Mouse (Mus musculus) T-cell, adult 2 months (primary cell): Measurements from ENCODE around the gene Mgat5b.

ENCODE experiments used
- DNase-seq: peaks from one replicate; pipeline ENCODE4 v3.0.0; 2022; ENCODE audit warnings: low spot score

Gene Mgat5b

GRCm38 (mm10) chr11:117031249-117031648 is 112.6 kb downstream of the Mgat5b start:
- DNase-seq, result no peak

GRCm38 (mm10) chr11:117035661-117036336 is 117.1 kb downstream of the Mgat5b start:
- DNase-seq, result no peak
